Mouse (Mus musculus) thymus, postnatal 25 days (tissue): ENCODE measurements around the gene Tmem211.

Experiments used
- DNase-seq: peaks from one replicate; pipeline ENCODE4 v3.0.0; 2022

The Tmem211 gene

DNA sequence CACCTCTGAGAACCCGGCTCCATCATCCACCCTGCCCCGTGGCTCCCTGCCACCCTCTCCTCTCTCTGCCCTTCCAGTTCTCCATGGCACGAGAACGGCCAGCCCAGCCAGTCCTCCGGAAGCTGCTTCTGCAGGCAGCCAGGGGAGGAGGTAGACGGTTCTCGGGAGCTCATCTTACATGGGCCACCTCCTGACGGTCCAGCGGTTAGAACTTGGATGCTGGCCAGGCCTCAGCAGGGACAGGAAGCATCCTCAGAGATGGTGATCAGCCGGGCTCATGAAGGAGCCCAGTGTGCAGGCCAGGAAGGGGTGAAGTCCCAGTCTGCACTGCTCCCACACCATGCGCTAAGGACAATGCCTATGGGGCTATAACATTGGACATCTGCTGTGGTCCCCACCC is 12.3 kb upstream of the Tmem211 start:
- DNase-seq: no peak

DNA sequence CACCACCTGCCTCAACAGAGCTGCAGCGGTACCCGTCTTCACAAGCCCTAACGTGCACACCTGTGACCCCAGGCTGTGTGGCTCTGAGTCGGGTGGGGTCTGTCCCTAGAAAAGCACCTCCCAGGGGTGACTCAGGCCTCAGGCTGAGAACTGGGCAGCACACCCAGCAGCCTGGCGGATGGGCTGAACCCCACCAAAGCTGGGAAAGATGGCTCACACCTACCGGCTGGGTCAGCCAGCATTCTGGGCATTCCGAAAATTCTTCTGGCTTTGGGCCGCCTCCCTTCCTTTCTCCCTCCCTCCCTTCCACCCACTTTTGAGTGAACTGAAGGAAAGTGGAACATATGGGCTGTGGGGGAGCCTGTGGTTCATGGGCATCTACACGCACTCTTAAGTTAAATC is 11.1 kb upstream of the Tmem211 start:
- DNase-seq: no peak

DNA sequence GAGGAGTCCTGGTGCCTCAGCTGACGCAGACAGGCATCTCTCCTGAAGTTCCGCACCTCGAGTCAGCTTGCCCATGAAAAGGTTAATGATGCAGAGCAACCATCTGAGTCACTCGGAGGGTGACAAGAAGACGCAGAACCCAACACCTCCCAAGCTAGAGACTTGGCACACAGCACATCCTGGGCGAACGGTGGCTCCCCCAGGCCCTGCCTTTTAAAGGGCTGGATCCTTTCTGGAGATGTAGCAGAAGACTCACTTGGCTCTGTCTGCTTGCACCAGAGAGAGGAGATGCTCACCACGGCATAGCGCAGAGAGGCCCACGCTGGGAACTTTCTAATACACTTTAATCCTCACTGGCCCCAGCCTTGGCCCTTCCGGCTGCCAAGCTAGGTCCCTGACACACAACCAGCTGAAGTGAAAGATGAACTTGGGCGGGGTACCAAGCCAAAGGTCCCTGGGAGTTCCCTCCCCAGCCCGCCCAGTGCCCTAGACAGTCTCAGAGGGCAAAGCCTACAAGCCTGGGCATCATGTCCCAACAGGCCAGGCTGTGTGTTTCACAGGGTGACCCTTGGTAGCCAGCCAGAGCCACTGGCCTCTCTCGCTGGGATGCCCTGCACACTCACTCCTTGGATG is 10.3 kb upstream of the Tmem211 start:
- DNase-seq: no peak

DNA sequence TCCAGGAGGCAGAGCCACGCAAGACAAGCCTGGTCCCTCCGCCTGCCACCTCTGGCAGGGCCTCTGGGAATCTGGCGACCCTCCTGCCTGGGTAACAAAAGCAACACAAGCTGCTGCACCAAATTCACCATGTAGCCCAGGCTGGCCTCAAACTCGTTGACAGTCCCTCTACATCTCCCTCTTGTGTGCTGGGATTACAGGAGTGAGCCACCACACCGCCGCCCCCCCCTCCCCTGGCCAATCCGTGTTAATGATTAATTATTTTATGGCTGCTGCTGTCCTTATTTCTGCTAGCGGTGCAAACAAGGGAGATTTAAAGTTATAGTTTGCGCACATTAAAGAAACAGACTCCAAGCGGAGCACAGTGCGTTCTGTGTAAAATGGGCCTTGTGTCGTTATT is 9.6 kb upstream of the Tmem211 start:
- no peak for DNase-seq

- no peak for DNase-seq
Observed at GRCm38 (mm10) chr5:113218617-113219235, 8.0 kb upstream of the Tmem211 start.

DNA sequence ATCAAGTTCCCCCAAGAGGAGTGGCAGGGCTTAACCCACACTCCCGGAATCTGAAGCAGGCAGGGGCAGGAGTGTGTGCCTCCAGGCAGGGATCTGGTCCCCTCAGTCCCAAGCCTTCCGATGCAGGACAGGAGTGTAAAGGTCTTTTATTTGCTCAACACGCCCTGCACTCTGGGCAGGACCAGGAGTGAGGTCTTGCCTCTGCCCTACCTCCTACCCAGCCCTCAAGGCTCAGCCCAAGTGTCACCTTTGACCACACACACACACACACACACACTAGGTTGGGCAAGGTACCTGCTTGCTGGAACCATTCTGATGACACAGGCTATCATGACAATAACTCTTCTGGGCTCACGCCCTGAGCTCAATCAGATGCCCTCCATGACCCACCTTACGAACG is 7.3 kb upstream of the Tmem211 start:
- DNase-seq: no peak

DNA sequence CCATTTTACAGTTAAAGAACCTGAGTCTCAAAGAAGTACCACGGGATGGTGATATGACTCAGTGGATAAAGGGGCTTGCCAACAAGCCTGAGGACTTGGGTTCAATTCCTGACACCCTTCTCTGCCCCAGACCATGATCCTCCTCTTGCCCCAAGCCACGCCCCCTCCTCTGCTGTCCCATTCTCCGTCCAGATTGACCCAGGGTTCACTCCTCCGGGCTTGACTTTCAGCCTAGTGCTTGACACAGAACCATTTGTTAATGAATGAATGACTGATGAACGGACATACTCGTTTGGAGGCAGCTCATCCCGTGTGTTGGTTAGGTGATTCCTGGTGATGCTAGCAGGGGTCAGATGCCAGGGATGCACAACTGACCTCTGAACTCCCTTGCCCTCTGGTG is 6.8 kb upstream of the Tmem211 start:
- no peak for DNase-seq

GRCm38 (mm10) chr5:113220383-113221146 is 6.1 kb upstream of the Tmem211 start:
- DNase-seq: no peak

DNA sequence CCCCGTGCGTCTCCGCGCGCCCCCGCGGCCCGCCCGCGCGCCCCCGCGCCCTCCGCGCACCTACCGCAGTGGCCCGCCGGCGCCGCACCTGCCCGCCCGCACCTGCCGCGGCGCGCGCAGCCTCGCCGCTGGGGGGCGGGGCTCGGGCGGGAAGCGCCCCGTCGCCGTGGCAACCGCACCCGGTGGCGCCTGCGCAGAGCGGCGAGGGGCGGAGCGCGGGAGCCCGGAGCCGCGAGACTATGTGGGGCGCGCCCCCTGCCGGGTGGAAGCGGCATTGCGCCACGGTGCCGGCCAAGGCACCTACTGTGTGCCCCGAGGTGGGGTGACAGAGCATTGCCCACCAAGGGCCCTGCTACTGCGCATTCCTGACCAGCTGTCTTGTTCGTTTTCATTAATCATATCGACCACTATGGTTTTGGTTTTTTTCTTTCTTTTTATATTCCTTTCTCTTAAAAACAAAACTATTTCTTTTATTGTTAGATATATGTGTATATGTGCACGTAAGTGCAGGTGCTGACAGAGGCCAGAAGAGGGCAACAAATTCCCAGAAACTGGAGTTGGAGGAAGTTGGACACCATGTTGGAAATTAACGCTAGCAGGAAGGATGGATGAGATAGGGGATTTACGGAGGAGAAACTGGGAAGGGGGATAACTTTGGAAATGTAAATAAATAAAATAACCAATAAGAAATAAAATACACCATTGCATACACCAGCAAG is 5.4 kb upstream of the Tmem211 start, which contains the start of gene 2900026A02Rik:
2900026A02Rik (minus strand) TSS at position 90 of the 719 bp plus-strand sequence.
- DNase-seq: peak; percentile 51

DNA sequence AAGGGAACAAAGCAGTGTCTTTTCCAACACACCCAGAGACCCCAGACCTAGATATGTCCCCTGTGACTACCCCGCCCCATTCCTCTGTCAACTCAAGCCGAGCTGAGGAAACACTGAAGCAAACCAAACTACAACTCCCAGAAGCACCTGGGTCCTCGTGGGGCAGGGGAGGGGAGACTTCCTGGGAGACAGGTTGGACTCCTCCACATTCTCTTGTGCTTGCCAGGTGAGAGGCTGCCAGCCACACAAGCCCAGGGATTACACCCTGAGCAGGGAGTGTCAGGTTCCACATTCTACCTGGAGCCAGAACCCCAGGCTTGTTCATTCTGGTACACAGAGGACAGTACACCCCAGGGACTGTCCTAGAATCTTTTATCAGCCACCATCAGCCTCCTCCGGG is 2.8 kb upstream of the Tmem211 start:
- no peak for DNase-seq

GRCm38 (mm10) chr5:113225271-113225670 is 1.4 kb upstream of the Tmem211 start:
- DNase-seq: no peak

GRCm38 (mm10) chr5:113225686-113226435 is 848 bp upstream of the Tmem211 start:
- DNase-seq: no peak

- no peak for DNase-seq
Observed at GRCm38 (mm10) chr5:113230196-113230595, 3.5 kb downstream of the Tmem211 start.

GRCm38 (mm10) chr5:113249263-113249930 is 22.7 kb downstream of the Tmem211 start:
- DNase-seq: no peak

GRCm38 (mm10) chr5:113250806-113251205 is 24.1 kb downstream of the Tmem211 start:
- no peak for DNase-seq

DNA sequence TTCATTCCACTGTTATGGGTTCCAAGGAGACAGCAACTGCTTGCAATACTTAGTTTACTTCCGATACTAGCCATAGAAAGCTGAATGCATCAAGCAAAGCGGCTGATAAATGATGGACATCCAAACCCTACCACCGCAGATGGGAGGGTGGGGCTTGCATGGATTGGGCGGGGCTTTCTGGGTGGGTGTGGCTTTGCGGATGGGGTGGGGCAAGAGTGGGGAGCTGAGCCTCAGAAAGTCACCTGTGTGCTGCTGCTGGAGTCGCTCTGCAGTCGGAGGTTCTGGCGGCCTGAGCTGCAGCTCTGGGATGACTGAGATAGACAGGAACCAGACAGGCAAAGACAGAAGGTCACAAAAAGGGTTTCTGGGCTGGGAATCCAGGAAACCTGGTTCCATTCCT is 38.9 kb downstream of the Tmem211 start:
- DNase-seq: no peak

DNA sequence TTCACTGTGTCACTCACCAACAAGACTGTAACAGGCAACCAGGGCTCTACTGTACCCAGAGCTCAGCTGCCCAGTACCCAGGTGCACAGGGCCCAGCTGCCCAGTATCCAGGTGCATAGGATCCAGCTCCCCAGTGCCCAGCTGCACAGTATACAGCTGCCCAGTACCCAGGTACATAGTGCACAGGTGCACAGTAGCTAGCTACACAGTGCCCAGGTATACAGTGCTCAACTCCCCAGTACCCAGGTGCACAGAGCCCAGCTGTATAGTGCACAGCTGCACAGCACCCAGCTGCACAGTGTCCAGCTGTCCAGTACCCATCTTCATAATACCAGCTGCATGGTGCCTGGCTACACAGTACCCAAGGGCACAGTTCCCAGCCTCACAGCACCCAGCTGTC is 41.5 kb downstream of the Tmem211 start:
- no peak for DNase-seq

GRCm38 (mm10) chr5:113270043-113270442 is 43.3 kb downstream of the Tmem211 start:
- DNase-seq: no peak

- no peak for DNase-seq
Observed at GRCm38 (mm10) chr5:113271207-113271811, 44.6 kb downstream of the Tmem211 start.

- no peak for DNase-seq
Observed at GRCm38 (mm10) chr5:113275839-113276238, 49.1 kb downstream of the Tmem211 start.

- DNase-seq: no peak
Observed at GRCm38 (mm10) chr5:113280138-113280856, 53.6 kb downstream of the Tmem211 start.
